Mouse (Mus musculus): ENCODE data around the gene Shld1. TPM values are rescaled to one million over a fixed set of nuclear protein-coding genes. Genes with fewer than 3 reads are reported as not detected.

The Shld1 gene
- polyA plus RNA-seq, 1 experiment from 2014 or later, result 16.6 TPM

DNA sequence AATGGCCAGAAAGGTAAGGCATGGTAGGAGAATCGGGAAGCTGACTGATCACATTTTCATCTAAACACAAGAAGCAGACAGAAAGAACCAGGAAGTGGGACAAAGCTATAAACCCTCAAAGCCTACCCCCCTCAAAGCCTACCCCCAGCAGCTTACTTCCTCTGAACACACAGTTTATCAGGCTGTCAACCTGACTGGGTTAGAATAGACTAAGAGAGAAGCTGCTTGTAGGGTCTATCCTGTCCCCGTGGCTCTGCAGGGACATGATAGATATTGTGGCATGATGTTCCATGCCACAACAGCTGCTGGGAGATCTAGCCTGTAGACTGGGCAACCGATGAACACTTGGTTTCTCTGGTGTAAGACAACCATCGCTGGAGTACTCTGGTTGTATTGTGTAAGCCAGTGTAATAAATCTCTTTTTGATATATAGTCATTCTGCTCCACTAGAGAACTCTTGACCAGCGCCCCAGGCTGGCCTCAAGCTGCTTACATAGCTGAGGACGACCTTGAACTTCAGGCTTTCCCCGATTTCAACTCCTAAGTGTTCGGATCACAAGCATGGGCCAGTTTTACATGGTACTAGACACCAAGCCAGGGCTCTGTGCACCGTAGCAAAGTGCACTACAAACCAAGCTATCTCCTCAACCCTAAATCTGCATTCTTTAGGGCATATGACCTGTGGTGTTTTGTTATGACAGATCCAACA lies 28.2 kb upstream of the Shld1 start:
- Histone ChIP-seq H3K4me3 (no peak overlapping the region), H3K36me3 (replicated peaks) (no peaks in the 10 kb centered on the region), H3K27ac (replicated peaks) (no peak overlapping the region), H3K9me3 (no peaks in the 10 kb centered on the region), H3K27me3 (replicated peaks; ENCODE audit: low read depth, poor library complexity, severe bottlenecking) (no peaks in the 10 kb centered on the region), H3K4me1 (no peaks in the 10 kb centered on the region)
- 87% methylated on average over 9 of the region's 9 CpGs for whole genome bisulfite sequencing
- DNase-seq (ENCODE audit: low spot score), result no peak

DNA sequence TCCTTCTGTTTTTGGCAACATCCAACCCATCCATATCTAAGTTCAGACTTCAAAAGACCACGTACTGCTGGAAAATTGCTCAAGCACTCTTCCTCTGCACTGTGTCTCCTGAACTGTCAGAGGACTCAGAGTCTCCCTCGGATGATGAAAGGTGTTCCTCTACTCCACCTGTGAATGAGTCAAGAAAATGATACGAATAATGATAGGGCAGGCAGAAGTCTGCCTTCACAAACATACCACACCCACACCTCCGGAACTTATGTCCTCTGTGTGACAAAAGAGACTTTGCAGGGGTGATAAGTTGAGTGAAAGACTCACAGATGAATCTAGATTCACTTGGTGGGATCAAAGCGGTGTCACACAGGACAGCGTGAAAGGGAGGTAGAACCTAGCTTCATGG lies 17.6 kb upstream of the Shld1 start:
- H3K4me1 ChIP-seq, result no peaks in the 10 kb centered on the region
- WGBS, result 80% methylated on average over 6 of the region's 6 CpGs
- no peak overlapping the region for H3K4me3 ChIP-seq

DNA sequence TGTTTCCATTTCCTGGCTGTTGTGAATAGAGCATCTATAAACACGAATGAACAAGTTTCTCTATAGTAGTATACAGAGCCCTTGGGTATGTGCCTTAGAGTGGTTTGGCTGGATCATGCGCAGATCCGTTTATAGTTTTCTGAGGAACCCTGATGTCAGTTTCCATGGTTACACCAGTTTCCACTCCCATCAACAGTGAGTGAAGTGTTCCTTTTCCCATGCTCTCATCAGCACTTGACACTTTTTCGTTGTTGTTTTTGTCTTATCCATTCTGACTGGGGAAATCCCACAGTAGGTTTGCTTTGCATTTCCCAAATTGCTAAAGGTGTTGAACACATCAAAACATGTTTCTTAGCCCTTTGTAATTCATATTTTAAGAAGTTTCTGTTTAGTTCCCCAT lies 16.4 kb upstream of the Shld1 start:
- 82% methylated on average over 4 of the region's 4 CpGs for WGBS
- DNase-seq (ENCODE audit: low spot score), result no peak
- no peaks in the 10 kb centered on the region for H3K9me3 ChIP-seq

More for the DNA sequence above, 17.6 kb upstream of the Shld1 start:
- no peak overlapping the region for H3K27ac ChIP-seq (replicated peaks)
- DNase-seq (ENCODE audit: low spot score), result no peak
- peaks cover 2% of the 10 kb centered on the region; the same call in 1 of the 2 replicates for H3K9me3 ChIP-seq
- no peaks in the 10 kb centered on the region for H3K36me3 ChIP-seq (replicated peaks)
- no peaks in the 10 kb centered on the region for H3K27me3 ChIP-seq (replicated peaks; ENCODE audit: low read depth, poor library complexity, severe bottlenecking)

DNA sequence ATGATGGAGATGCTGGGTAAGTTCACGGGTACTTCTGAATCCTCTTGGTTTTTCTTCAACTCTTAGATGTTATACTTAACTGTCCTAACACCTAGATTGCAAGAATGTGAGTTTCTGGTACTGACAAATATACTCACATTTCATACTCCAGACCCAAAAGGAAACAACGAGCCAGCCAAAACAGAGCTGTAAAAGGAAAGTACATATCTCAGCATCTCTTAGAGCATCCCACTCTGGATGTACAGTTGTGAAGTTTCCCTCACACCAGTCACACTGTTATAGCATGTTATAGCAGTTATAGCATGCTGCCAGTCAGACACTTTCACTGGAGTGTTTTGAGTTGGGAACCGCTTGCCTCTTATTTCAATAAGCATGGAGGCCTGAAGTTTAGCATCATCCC lies 14.6 kb upstream of the Shld1 start:
- 92% methylated on average over 3 of the region's 3 CpGs for WGBS
- DNase-seq (ENCODE audit: low spot score), result no peak
- Histone ChIP-seq H3K9me3 (no peaks in the 10 kb centered on the region), H3K4me1 (no peaks in the 10 kb centered on the region), H3K27ac (replicated peaks) (no peak overlapping the region), H3K27me3 (replicated peaks; ENCODE audit: low read depth, poor library complexity, severe bottlenecking) (no peaks in the 10 kb centered on the region), H3K4me3 (no peak overlapping the region), H3K36me3 (replicated peaks) (no peaks in the 10 kb centered on the region)

More for the DNA sequence above, 16.4 kb upstream of the Shld1 start:
- no peak overlapping the region for H3K27ac ChIP-seq (replicated peaks)
- H3K4me1 ChIP-seq, result no peaks in the 10 kb centered on the region
- H3K36me3 ChIP-seq (replicated peaks), result no peaks in the 10 kb centered on the region
- H3K4me3 ChIP-seq, result no peak overlapping the region
- no peaks in the 10 kb centered on the region for H3K27me3 ChIP-seq (replicated peaks; ENCODE audit: low read depth, poor library complexity, severe bottlenecking)

DNA sequence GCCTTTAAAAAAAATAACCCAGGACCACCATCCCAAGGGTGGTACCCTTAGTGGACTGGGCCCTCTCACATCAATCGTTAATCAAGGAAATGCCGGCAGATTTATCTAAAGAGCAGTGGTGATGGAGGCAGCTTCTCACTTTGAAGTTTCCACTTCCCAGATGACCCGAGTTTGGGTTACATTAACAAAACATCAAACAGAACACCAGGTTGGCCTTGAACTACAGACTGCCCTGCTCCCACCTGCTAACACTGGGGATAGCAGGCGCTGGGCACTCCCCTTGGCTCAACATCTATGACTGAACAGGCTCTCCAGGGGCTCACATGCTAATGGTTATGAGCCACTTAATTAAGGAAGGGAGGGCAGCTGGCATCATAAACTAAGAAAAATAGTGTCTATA lies 10.6 kb upstream of the Shld1 start:
- H3K4me3 ChIP-seq, result no peak overlapping the region
- WGBS, result 81% methylated on average over 4 of the region's 4 CpGs
- H3K27me3 ChIP-seq (replicated peaks; ENCODE audit: low read depth, poor library complexity, severe bottlenecking), result no peaks in the 10 kb centered on the region
- no peak overlapping the region for H3K27ac ChIP-seq (replicated peaks)
- no peaks in the 10 kb centered on the region for H3K36me3 ChIP-seq (replicated peaks)
- no peaks in the 10 kb centered on the region for H3K9me3 ChIP-seq
- no peaks in the 10 kb centered on the region for H3K4me1 ChIP-seq
- DNase-seq (ENCODE audit: low spot score), result no peak

DNA sequence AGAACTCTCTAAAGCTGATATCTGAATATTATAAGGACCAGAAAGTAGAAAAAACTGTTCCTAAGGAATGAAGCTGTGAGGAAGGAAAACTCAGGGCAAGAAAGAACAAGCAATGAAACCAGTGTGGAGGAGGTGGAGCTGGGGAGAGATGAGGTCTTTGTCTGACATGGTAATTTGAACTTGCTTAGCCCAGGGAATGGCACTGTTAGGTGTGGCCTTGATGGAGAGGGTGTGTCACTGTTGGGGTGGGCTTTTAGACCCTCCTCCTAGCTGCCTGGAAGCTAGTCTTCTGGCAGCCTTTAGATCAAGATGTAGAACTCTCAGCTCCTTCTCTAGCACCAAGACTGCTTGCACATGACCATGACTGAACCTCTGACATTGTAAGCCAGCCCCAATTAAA lies 1.7 kb upstream of the Shld1 start:
- Histone ChIP-seq H3K9me3 (no peaks in the 10 kb centered on the region), H3K4me1 (0 out of 2 replicates have a peak, but pooled peaks cover 3% of the 10 kb centered on the region), H3K27ac (replicated peaks) (no peak overlapping the region), H3K36me3 (replicated peaks) (no peaks in the 10 kb centered on the region), H3K4me3 (no peak overlapping the region), H3K27me3 (replicated peaks; ENCODE audit: low read depth, poor library complexity, severe bottlenecking) (no peaks in the 10 kb centered on the region)
- DNase-seq (ENCODE audit: low spot score), result no peak

DNA sequence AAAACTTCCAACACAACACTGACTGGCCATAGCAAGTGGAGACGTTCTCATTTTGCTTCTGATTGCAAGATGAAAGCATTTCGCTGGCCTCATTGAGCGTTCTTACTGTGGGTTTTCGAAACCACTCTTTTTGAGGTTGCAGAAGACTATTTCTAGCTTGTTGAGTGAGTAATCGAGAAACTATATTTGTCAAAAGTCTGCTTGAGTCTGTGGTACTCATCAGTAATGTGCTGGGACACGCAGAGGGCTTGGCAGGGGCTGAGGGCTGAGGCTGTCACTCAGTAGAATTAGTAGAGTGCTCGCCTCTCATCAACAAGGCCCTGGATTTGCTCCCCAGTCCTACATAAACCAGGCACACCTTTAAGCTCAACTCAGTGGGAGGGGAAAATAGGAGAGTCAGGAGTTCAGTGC lies 1.9 kb downstream of the Shld1 start:
- H3K36me3 ChIP-seq (replicated peaks), result no peaks in the 10 kb centered on the region
- 91% methylated on average over 7 of the region's 7 CpGs for WGBS
- no peaks in the 10 kb centered on the region for H3K27me3 ChIP-seq (replicated peaks; ENCODE audit: low read depth, poor library complexity, severe bottlenecking)
- no peak for DNase-seq (ENCODE audit: low spot score)
- 0 out of 2 replicates have a peak, but pooled peaks cover 3% of the 10 kb centered on the region for H3K4me1 ChIP-seq
- H3K9me3 ChIP-seq, result no peaks in the 10 kb centered on the region
- no peak overlapping the region for H3K27ac ChIP-seq (replicated peaks)
- no peak overlapping the region for H3K4me3 ChIP-seq

DNA sequence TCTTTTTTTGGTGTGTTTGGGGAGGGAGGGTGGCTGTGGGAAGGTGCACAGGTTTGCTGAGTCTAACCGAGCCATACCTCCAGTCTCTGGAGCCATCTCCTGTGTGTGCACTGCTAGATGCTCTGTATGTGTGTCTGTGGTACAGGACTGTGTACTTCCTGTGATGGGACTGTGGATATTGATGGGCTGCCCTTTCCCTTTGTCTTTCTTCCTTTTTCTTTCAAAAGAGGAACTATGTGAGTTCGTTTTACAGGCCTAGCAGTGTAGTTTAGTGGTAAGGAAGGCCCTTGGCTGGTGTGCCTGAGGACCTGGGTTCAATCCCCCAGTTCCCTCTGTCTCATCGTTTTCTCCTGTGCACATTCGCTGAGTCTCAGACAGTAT lies 2.4 kb downstream of the Shld1 start:
- Histone ChIP-seq H3K27me3 (replicated peaks; ENCODE audit: low read depth, poor library complexity, severe bottlenecking) (no peaks in the 10 kb centered on the region), H3K4me1 (0 out of 2 replicates have a peak, but pooled peaks cover 3% of the 10 kb centered on the region), H3K4me3 (no peak overlapping the region), H3K27ac (replicated peaks) (no peak overlapping the region), H3K36me3 (replicated peaks) (peaks cover 5% of the 10 kb centered on the region; the same call in 1 of the 2 replicates), H3K9me3 (no peaks in the 10 kb centered on the region)
- 81% methylated on average over 4 of the region's 4 CpGs for WGBS
- DNase-seq (ENCODE audit: low spot score), result no peak

DNA sequence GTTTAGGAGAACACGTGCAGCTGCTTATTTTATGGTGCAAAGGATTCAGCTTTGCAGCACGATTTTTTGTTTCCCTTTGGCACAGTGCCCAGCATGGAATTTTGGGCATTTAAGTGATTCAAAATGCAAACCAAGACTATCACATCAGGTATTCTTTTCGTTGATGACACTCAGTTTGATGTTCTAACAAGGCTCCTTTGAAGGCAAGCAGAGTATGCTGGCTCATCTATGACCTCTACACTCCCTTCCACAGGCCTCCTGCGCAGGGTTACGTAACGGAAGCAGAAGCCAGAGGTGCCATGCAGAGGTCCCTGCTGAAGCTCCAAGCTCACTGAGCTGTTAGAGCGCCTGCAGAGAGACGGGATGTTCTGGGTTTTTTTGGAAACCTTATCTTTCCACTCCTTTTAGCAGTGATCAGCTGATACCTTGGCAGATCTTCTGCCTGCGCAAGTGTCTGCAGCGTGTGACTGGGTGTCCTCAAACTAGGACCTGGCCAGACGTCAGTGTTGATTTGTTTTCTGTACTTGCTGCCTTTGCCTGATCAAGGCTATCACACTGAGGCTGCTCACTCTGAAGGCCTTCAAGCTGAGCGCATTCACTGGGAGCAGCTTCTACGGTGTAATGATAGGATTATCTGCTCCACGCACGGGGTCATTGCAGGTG lies 3.0 kb downstream of the Shld1 start:
- Histone ChIP-seq H3K36me3 (replicated peaks) (peaks cover 9% of the 10 kb centered on the region; the same call in 1 of the 2 replicates), H3K4me1 (0 out of 2 replicates have a peak, but pooled peaks cover 3% of the 10 kb centered on the region), H3K9me3 (no peaks in the 10 kb centered on the region), H3K4me3 (no peak overlapping the region), H3K27me3 (replicated peaks; ENCODE audit: low read depth, poor library complexity, severe bottlenecking) (no peaks in the 10 kb centered on the region), H3K27ac (replicated peaks) (no peak overlapping the region)
- DNase-seq (ENCODE audit: low spot score), result no peak
- WGBS, result 80% methylated on average over 15 of the region's 15 CpGs

DNA sequence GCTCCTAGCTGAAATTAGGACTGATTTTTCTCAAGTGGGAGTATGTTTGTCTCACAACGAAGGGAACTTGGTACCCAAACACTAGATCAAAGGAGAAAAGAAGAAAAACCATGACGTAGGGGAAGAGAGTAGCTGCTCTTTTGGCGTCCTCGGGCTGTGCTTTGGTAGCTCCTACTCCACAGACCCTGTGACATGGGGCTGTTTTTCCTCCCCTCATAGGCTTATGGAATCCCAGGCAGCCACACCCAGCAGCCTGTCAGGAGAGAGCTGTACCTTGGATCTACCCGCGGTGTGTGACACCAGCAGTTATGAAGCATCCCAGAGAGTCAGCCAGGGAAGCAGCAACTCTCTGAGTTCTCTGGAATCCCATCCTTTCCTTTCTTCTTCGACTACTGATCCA lies 5.0 kb downstream of the Shld1 start:
- no peak overlapping the region for H3K4me3 ChIP-seq
- H3K4me1 ChIP-seq, result 0 out of 2 replicates have a peak, but pooled peaks cover 3% of the 10 kb centered on the region
- H3K27me3 ChIP-seq (replicated peaks; ENCODE audit: low read depth, poor library complexity, severe bottlenecking), result no peaks in the 10 kb centered on the region
- WGBS, result 75% methylated on average over 7 of the region's 7 CpGs
- no peak for DNase-seq (ENCODE audit: low spot score)
- no peaks in the 10 kb centered on the region for H3K9me3 ChIP-seq
- peaks cover 13% of the 10 kb centered on the region for H3K36me3 ChIP-seq (replicated peaks)
- H3K27ac ChIP-seq (replicated peaks), result no peak overlapping the region

DNA sequence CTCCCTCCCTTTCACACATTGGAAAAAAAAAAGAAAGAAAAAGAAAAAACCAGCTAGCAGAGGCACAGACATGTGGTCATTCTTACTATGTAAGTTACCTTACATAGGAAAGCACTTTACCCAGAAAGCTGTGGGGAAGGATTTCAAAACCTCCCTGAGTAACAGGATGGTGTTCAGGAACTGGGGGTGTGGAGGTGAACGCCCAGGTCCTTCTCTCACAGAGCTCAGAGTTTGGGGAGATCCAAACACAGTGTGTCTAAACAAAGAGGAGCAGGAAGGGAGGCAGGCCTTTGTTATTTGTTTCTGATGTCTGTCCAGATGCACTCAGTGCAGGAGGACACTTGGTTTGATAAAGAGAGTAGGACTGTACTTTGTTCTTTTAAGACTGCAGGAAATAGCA lies 5.6 kb downstream of the Shld1 start:
- Histone ChIP-seq H3K4me3 (no peak overlapping the region), H3K27ac (replicated peaks) (no peak overlapping the region), H3K4me1 (peaks cover 3% of the 10 kb centered on the region; the same call in 1 of the 2 replicates), H3K27me3 (replicated peaks; ENCODE audit: low read depth, poor library complexity, severe bottlenecking) (no peaks in the 10 kb centered on the region), H3K9me3 (no peaks in the 10 kb centered on the region), H3K36me3 (replicated peaks) (peaks cover 13% of the 10 kb centered on the region)
- no peak for DNase-seq (ENCODE audit: low spot score)
- 60% methylated on average over 1 of the region's 1 CpGs for WGBS

DNA sequence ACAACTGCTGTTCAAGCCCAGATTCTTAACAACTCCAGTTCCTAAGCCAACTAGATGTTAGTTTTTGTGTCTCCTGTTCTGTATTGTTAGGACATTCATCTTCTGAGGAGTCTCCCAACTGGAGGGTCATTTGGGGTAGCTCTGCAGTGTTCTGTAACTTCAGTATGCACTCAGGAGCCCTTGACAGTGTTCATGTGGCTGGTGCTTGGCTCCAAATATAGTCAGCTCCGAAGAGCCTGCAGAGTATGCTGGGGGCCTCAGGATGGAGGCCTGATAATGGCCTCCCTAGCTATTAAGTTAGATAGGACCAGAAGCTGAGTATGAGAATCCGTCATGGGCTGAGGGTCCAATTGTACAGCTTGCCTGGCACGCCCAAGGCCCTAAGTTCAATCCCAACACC lies 7.2 kb downstream of the Shld1 start:
- no peak overlapping the region for H3K4me3 ChIP-seq
- no peak for DNase-seq (ENCODE audit: low spot score)
- H3K27ac ChIP-seq (replicated peaks), result no peak overlapping the region
- 92% methylated on average over 3 of the region's 3 CpGs for WGBS
- peaks cover 13% of the 10 kb centered on the region for H3K36me3 ChIP-seq (replicated peaks)
- no peaks in the 10 kb centered on the region for H3K27me3 ChIP-seq (replicated peaks; ENCODE audit: low read depth, poor library complexity, severe bottlenecking)
- no peaks in the 10 kb centered on the region for H3K9me3 ChIP-seq
- H3K4me1 ChIP-seq, result peaks cover 6% of the 10 kb centered on the region
